Mouse (Mus musculus) cortical plate, adult 2 months (tissue): Measurements from ENCODE around the gene Clic4.

Source experiments
- CTCF ChIP-seq: fragments of 200-500 bp; IDR thresholded peaks from 2 replicates; pipeline ENCODE4 v1.5.1; 2011; ENCODE audit warnings: mild to moderate bottlenecking, control low read depth, low read length; ENCODE audit not compliant: insufficient read depth; ENCODE audit errors: extremely low read depth
- POLR2A ChIP-seq: fragments of 200-500 bp; IDR thresholded peaks from 2 replicates; pipeline ENCODE4 v1.6.1; 2011; ENCODE audit warnings: mild to moderate bottlenecking, low read length, control low read depth; ENCODE audit not compliant: insufficient read depth; ENCODE audit errors: extremely low read depth

GRCm38 (mm10) chr4:135269656-135270341, 2.8 kb downstream of the Clic4 start:
- TF ChIP-seq CTCF, result no peak
- TF ChIP-seq POLR2A, result no peak
